Mouse (Mus musculus): ENCODE measurements at regions not wholly inside any gene's neighbourhood (a gene's known extent, or its start where the extent isn't known, plus 50 kb on each side); places are given as distances from the start of the nearest gene placed in this dataset.

DNA sequence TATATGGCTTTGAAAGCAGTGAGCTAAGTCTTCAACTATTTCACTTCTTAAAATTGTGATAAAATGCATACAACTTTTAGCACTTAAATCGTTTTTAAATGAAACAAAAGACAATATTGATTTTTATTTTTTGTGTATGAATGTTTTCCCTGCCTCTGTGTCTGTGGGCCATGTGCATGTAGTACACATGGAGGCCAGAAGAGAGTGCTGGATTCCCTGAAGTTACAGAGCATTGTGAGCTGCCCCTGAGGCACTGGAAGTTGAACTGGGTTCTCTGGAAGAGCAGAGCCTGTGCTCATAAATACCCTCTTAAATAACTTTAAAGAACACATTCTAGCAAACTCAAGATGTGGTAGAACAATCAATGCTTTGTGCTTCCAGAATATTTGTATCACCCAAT lies 61.8 kb upstream of the Gm6812 start:
- DNase-seq (ENCODE audit: low spot score in 2 of 2) = no peak
- intact Hi-C loops (cut with DNase I) = loop anchor here (5.0 kb wide), 1 partner anchor 1208 kb away; no protein-coding TSS in a partner anchor

DNA sequence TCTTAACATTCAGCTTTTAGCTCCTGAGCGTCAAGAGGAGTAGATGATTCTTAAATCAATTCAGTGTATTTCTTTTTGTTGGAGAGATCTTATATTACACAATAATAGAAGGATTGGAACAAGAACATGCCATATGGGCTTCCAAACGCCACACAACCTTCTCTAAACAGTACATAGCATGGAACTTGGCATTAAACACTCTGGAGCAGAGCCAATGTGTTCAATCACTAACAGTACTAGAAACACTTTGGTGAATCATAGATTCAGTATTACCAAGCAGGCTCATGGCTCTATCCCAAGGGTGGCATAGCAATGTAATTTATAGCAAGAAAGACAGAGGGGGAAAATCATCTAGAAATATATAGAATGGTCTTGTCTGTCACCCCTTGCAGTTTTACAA lies 60.4 kb upstream of the Gm6812 start:
- intact Hi-C loops (cut with DNase I) = loop anchor here (5.0 kb wide), 1 partner anchor 1209 kb away; no protein-coding TSS in a partner anchor
- DNase-seq (ENCODE audit: low spot score in 2 of 2) = no peak

DNA sequence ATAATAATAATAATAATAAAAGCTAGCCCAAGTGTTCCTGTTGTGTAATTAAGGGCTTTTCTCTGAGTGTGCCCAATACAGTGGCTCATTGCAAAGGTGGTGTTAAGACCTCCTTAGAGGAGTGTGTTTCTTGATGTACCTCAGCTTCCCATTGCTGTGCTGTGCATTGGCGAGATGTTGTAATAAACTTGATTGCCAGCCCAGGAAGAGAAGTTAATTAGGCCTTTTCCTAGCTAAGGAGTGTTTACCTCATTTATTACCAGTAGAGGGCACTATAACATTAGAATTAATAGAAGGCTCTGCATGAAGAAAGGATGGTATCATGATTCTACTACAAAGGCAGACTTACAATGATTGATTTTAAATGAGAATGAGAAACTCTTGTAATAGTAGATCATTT lies 57.9 kb upstream of the Gm6812 start:
- intact Hi-C loops (cut with DNase I) = loop anchor here (5.0 kb wide), 1 partner anchor 1212 kb away; no protein-coding TSS in a partner anchor
- no peak for DNase-seq (ENCODE audit: low spot score in 2 of 2)

DNA sequence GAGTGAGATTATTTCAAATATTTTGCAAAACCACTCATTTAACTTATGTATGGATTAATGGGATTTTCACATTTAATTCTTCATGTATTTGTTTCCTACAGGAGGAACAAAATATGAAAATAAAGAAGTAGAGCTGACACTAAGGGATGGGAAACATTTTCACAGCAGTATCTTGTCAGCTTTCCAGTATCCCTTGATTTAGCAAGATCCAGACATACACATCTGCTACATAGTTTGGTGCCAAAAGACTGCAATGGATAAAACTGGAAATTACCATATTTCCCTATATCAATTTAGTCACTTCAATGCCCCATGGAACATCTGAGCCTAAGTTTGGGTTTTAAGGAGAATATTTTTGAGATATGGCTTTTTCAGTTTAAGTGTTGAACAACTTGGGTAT lies 52.9 kb upstream of the Gm6812 start:
- intact Hi-C loops (cut with DNase I) = loop anchor here (5.0 kb wide), 1 partner anchor 1372 kb away; no protein-coding TSS in a partner anchor
- no peak for DNase-seq (ENCODE audit: low spot score in 2 of 2)
